Mouse (Mus musculus) intestine, embryonic 14.5 days (tissue): Measurements from ENCODE around the gene Ubr2. TPM values are rescaled to one million over a fixed set of nuclear protein-coding genes. Genes with fewer than 3 reads are reported as not detected.

Experiments
- ATAC-seq: fragments of 200-750 bp; cut with Nextera tagmentation; replicated peaks from 2 replicates; pipeline ENCODE4 v1.8.0; 2017; ENCODE audit warnings: low read depth, moderate number of reproducible peaks, moderate TSS enrichment, moderate library complexity; ENCODE audit not compliant: low FRiP score, low TSS enrichment
- DNase-seq: peaks from one replicate; pipeline ENCODE4 v3.0.0-alpha.2; 2018; ENCODE audit warnings: low spot score
- H3K27ac ChIP-seq: fragments of 300-500 bp; sonication (generic); 2 replicates; pipeline ENCODE4 v1.5.1; 2014; ENCODE audit warnings: low read depth, mild to moderate bottlenecking, control low read depth
- H3K27me3 ChIP-seq: fragments of 300-500 bp; sonication (generic); replicated peaks from 2 replicates; pipeline ENCODE4 v1.6.1; 2014; ENCODE audit warnings: low read length, control low read depth; ENCODE audit not compliant: control insufficient read depth, insufficient read depth
- H3K36me3 ChIP-seq: fragments of 300-500 bp; sonication (generic); 2 replicates; pipeline ENCODE4 v1.6.1; 2014; ENCODE audit warnings: low read length, control low read depth; ENCODE audit not compliant: control insufficient read depth, insufficient read depth
- H3K4me1 ChIP-seq: fragments of 300-500 bp; sonication (generic); replicated peaks from 2 replicates; pipeline ENCODE4 v1.6.1; 2014; ENCODE audit warnings: low read length, control low read depth, mixed read lengths; ENCODE audit not compliant: control insufficient read depth, insufficient read depth
- H3K4me2 ChIP-seq: fragments of 300-500 bp; sonication (generic); 2 replicates; pipeline ENCODE4 v1.6.1; 2014; ENCODE audit warnings: low read length
- H3K4me3 ChIP-seq: fragments of 300-500 bp; sonication (generic); 2 replicates; pipeline ENCODE4 v1.5.1; 2014; ENCODE audit warnings: low read depth, low read length, control low read depth, mixed read lengths
- H3K9ac ChIP-seq: fragments of 300-500 bp; sonication (generic); 2 replicates; pipeline ENCODE4 v1.6.1; 2014; ENCODE audit warnings: mild to moderate bottlenecking, low read length
- H3K9me3 ChIP-seq: fragments of 300-500 bp; sonication (generic); 2 replicates; pipeline ENCODE4 v1.6.1; 2016; ENCODE audit warnings: low read length, control low read depth; ENCODE audit not compliant: control insufficient read depth
- WGBS: fragments of 180-500 bp; shearing (Covaris S2); extraction: QIAGEN DNeasy Blood & Tissue Kit; methylation state at CpG from one replicate; pipeline ENCODE4 v1.1.7; 2014; 5-methylcytosine and 5-hydroxymethylcytosine counted together
- polyA plus RNA-seq: library from polyadenylated mRNA; unstranded; fragments of >200 nt; fragmentation: Nextera tagmentation; extraction: Ambion mirVana; gene quantifications from 2 replicates; pipeline ENCODE4 v1.2.1, GENCODE M21; 2014

The Ubr2 gene
- polyA plus RNA-seq, 1 experiment from 2014 or later = 23.8 TPM

DNA sequence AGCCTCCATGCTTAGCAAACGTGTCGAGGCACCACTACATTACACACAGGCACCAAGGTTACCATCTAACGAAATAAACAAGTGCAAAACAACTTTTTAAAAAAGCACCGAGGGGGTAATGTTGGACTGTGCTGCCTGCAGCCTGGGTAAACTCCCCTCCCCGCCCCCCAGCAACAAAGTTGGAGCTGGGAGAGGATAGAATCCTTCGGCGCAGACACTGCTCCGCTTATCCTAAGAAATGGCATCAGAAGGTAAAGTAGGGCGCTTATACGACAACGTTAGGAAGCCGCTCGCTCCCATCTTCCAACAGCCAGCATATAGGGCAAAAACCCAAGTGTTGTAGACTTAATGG lies 834 bp downstream of the Ubr2 start:
- ATAC-seq = 0 out of 2 replicates have a peak, but pooled peaks have one; percentile 2
- Histone ChIP-seq H3K9ac (peak overlapping the region; percentile 91), H3K4me2 (peak overlapping the region; percentile 86), H3K9me3 (no peaks in the 10 kb centered on the region), H3K36me3 (peaks cover 13% of the 10 kb centered on the region), H3K27ac (peak overlapping the region; percentile 96), H3K4me1 (peaks cover 10% of the 10 kb centered on the region), H3K4me3 (peak overlapping the region; percentile 96), H3K27me3 (no peaks in the 10 kb centered on the region)
- DNase-seq = no peak
- WGBS = under 1% methylated on average over 13 of the region's 13 CpGs

DNA sequence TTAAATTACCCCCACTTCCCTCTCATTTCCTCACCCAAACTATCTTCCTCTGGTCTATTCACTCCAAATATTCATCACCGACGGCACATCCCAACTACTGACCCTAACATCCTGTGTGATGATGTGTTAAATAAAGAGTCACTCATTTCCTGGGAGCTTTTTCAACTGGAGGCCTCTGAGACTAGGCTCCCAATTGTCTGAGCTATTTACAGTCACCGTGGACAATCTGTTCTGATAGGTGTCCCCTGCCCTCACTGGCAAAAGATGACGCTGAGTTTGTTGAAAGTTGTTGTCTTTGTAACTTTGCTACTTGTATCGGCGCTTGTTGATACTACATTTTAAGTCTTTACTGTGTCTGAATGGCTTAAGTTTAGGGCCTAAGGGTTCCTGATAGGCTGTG lies 1.3 kb downstream of the Ubr2 start:
- Histone ChIP-seq H3K27ac (peak overlapping the region; percentile 96; the same call in 1 of the 2 replicates), H3K4me1 (peaks cover 10% of the 10 kb centered on the region), H3K9ac (peak overlapping the region; percentile 91), H3K4me3 (peak overlapping the region; percentile 96), H3K36me3 (peaks cover 13% of the 10 kb centered on the region), H3K9me3 (no peaks in the 10 kb centered on the region), H3K4me2 (peak overlapping the region; percentile 86), H3K27me3 (no peaks in the 10 kb centered on the region)
- 13% methylated on average over 6 of the region's 6 CpGs for WGBS
- ATAC-seq (no peak), DNase-seq (no peak)

DNA sequence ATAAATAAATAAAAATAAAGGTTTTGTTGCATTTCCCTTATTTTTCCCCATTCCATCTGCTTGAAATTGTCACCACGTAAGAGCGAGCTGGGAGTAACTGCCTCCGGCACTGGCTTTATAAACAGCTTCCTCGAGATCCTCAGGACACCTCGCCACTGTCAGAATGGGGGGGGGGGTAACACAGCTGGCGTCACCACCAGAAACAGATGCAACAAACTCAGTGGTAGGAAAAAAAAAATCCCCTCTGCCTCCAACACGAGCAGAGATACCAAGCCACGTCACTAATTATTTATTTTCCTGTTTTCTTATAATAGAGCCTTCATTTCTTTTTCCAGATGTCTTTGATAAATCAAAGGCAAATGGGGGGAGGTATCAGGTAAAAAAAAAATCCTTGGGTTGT lies 1.9 kb downstream of the Ubr2 start:
- peaks cover 10% of the 10 kb centered on the region for H3K4me1 ChIP-seq
- WGBS = 34% methylated on average over 8 of the region's 8 CpGs
- DNase-seq (no peak), ATAC-seq (no peak)
- H3K4me3 ChIP-seq = peak overlapping the region; percentile 96
- H3K27me3 ChIP-seq = no peaks in the 10 kb centered on the region
- no peaks in the 10 kb centered on the region for H3K9me3 ChIP-seq
- peak overlapping the region; percentile 91 for H3K9ac ChIP-seq
- H3K36me3 ChIP-seq = peaks cover 13% of the 10 kb centered on the region
- H3K4me2 ChIP-seq = peak overlapping the region; percentile 86
- no peak overlapping the region for H3K27ac ChIP-seq

DNA sequence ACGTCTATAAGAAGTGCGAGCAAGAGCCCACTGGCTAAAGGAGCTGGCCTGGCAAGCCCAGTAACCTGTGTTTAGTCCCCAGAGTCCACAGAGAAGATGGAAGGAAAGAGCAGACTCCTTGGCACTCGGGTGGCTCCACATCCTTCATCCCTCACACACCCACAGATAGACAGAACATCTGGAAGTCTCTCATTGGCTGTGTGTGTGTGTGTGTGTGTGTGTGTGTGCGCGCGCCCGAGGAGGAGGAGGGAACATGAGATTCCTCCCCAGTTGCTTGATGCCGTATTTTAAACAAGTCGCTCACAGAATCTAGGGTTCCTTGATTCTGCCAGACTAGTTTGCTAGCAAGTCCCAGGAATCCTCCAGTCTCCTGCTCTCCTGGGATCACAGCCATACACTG lies 3.6 kb downstream of the Ubr2 start:
- H3K4me3 ChIP-seq = no peak overlapping the region
- no peak overlapping the region for H3K4me2 ChIP-seq
- no peak for ATAC-seq
- H3K4me1 ChIP-seq = peaks cover 10% of the 10 kb centered on the region
- H3K9me3 ChIP-seq = no peaks in the 10 kb centered on the region
- peaks cover 13% of the 10 kb centered on the region for H3K36me3 ChIP-seq
- H3K9ac ChIP-seq = no peak overlapping the region
- WGBS = 81% methylated on average over 9 of the region's 9 CpGs
- H3K27ac ChIP-seq = no peak overlapping the region
- H3K27me3 ChIP-seq = no peaks in the 10 kb centered on the region
- no peak for DNase-seq

DNA sequence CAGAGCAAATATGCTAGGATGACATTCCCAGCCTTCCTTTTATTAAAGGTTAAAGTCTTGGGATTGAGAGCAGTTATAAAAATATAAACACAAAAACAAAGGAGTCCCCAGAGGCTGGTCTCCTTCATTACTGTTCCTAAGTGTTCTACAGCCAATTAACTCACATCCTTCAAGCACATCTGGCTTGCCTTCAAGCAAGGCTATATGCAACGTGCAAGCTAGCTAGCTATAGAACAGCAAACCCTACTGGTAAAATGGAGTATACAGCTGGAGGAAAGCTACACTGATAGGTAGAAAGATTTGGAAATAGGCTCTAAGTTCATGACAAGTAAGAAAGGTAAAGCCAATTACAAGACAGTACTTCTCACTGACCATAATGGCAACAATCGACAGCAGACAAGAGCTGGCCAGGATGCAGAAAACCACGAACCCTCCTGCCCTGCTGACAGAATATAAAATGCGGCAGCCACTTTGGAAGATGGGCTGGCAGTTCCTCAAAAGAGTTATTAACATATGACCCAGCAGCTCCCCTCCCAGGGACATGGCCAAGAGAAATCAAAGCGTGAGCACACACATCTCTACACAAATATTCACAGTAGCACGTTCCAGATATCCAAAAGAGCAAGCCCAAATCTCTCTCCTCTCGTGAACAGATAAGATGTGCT lies 4.5 kb downstream of the Ubr2 start:
- Histone ChIP-seq H3K4me1 (peaks cover 10% of the 10 kb centered on the region), H3K4me2 (no peak overlapping the region), H3K9me3 (no peaks in the 10 kb centered on the region), H3K9ac (no peak overlapping the region), H3K27me3 (no peaks in the 10 kb centered on the region), H3K36me3 (peaks cover 13% of the 10 kb centered on the region), H3K27ac (no peak overlapping the region), H3K4me3 (no peak overlapping the region)
- WGBS = 65% methylated on average over 7 of the region's 7 CpGs
- DNase-seq (no peak), ATAC-seq (no peak)

DNA sequence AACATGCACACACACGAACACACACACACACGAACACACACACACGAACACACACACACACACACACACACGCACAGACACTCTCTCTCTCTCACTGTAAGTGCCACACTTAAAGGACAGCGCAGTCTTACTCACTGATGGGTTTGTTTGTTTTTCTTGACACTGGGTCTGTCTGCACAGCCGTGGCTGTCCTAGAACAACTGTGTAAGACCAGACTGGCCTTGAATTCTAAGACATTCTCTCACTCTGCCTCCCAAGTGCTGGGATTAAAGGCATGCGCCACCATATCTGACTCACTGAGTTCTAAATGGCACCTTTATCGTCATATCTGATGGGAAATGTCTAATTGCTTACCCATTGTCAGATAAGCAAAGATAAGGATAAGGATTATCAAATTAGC lies 7.1 kb downstream of the Ubr2 start:
- H3K9me3 ChIP-seq = no peaks in the 10 kb centered on the region
- WGBS = 61% methylated on average over 8 of the region's 8 CpGs
- no peak overlapping the region for H3K9ac ChIP-seq
- no peaks in the 10 kb centered on the region for H3K27me3 ChIP-seq
- H3K4me3 ChIP-seq = no peak overlapping the region
- no peak for ATAC-seq
- H3K36me3 ChIP-seq = peaks cover 38% of the 10 kb centered on the region
- H3K27ac ChIP-seq = no peak overlapping the region
- H3K4me2 ChIP-seq = no peak overlapping the region
- H3K4me1 ChIP-seq = peaks cover under 1% of the 10 kb centered on the region; the same call in 1 of the 2 replicates
- DNase-seq = no peak

DNA sequence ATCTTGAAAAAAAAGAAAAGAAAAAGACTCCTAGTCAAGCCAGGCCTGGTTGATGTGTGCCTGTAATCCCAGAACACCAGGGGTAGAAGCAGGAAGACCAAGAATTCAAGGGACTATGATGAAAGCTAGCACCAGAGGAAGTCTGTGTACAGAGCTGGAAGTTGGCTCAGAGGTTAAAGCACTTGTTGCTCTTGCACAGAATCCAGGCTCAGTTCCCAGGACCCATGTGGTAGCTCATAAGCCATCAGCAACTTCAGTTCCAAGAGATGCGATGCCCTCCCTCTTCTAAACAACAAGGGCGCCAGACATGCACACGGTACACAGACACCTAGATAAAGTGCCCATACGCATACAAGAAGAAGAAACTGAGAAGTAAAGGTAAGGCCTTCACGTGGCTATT lies 8.0 kb downstream of the Ubr2 start:
- no peak overlapping the region for H3K4me3 ChIP-seq
- H3K27me3 ChIP-seq = no peaks in the 10 kb centered on the region
- no peak for DNase-seq
- no peaks in the 10 kb centered on the region for H3K4me1 ChIP-seq
- 91% methylated on average over 5 of the region's 5 CpGs for WGBS
- no peak overlapping the region for H3K4me2 ChIP-seq
- H3K36me3 ChIP-seq = peaks cover 47% of the 10 kb centered on the region
- ATAC-seq = no peak
- H3K9ac ChIP-seq = no peak overlapping the region
- no peaks in the 10 kb centered on the region for H3K9me3 ChIP-seq
- no peak overlapping the region for H3K27ac ChIP-seq

DNA sequence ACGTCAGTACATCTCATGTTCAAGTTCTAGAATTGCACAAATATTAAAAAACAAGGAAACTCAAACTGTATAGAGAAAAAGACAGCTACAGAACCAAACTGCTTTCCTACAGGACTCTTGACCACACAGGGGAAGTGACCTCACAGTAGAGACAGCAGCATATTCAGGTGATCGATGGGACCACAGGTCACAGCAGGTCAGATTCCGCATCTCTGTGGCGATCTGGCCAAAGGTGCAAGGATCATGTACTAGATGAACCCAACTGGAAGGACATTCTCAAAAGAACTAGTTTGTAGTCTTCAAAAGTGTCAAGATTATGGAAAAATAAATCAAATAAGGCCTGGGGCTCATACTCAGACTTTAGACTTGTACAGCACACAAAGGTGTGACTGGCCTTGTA lies 11.5 kb downstream of the Ubr2 start:
- H3K36me3 ChIP-seq = peaks cover 58% of the 10 kb centered on the region
- DNase-seq = no peak
- no peaks in the 10 kb centered on the region for H3K27me3 ChIP-seq
- no peak overlapping the region for H3K4me2 ChIP-seq
- ATAC-seq = no peak
- no peak overlapping the region for H3K9ac ChIP-seq
- H3K27ac ChIP-seq = no peak overlapping the region
- no peaks in the 10 kb centered on the region for H3K9me3 ChIP-seq
- WGBS = 95% methylated on average over 4 of the region's 4 CpGs
- H3K4me1 ChIP-seq = no peaks in the 10 kb centered on the region
- H3K4me3 ChIP-seq = no peak overlapping the region

DNA sequence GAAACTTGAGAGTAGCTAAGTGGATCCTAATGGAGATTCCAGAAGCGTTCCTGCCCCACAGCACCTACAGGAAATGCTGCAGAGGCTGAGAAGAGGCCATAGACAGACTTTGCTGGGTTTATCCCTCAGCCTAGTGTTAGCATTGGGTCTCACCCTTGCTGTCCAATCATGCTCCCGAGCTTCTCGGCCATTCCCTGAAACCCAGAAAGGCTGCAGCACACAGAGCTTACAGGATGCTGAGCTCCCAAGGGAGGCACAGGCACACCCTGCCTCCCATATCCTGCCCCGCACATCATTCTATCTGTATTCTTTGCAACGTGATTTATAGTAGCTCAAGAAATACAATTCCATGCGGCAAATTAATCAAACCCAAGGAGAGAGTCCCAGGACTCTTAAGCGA lies 13.9 kb downstream of the Ubr2 start:
- H3K36me3 ChIP-seq = peaks cover 81% of the 10 kb centered on the region
- 77% methylated on average over 7 of the region's 7 CpGs for WGBS

More for the DNA sequence above, 13.9 kb downstream of the Ubr2 start:
- DNase-seq (no peak), ATAC-seq (no peak)
- no peaks in the 10 kb centered on the region for H3K9me3 ChIP-seq
- H3K4me1 ChIP-seq = no peaks in the 10 kb centered on the region
- no peak overlapping the region for H3K9ac ChIP-seq
- H3K27ac ChIP-seq = no peak overlapping the region
- no peak overlapping the region for H3K4me3 ChIP-seq
- H3K4me2 ChIP-seq = no peak overlapping the region
- H3K27me3 ChIP-seq = no peaks in the 10 kb centered on the region
